Mouse (Mus musculus) spleen, adult 2 months (tissue): ENCODE results near the gene Snph. TPM values are rescaled to one million over a fixed set of nuclear protein-coding genes. Genes with fewer than 3 reads are reported as not detected.

ENCODE experiments used
- DNase-seq, 2 experiments: peaks; one replicate each; pipeline versions ENCODE4 v3.0.0 to v3.0.0-alpha.2; 2012 to 2021; ENCODE audit warnings: low spot score in 2 of 2, low read depth in 1 of 2
- H3K27ac ChIP-seq: fragments of 200-500 bp; 2 replicates; pipeline ENCODE4 v1.5.1; 2012; ENCODE audit warnings: low read length, inconsistent platforms; ENCODE audit not compliant: insufficient read depth
- H3K27me3 ChIP-seq: fragments of 200-500 bp; 2 replicates; pipeline ENCODE4 v1.6.1; 2012; ENCODE audit warnings: mild to moderate bottlenecking, moderate library complexity, low read length, inconsistent platforms; ENCODE audit not compliant: control insufficient read depth, insufficient read depth
- H3K36me3 ChIP-seq: fragments of 200-500 bp; 2 replicates; pipeline ENCODE4 v1.6.1; 2012; ENCODE audit warnings: mild to moderate bottlenecking, low read length, inconsistent platforms; ENCODE audit not compliant: control insufficient read depth, insufficient read depth
- H3K4me1 ChIP-seq: fragments of 200-500 bp; 2 replicates; pipeline ENCODE4 v1.6.1; 2011; ENCODE audit warnings: inconsistent platforms; ENCODE audit not compliant: control insufficient read depth, insufficient read depth, insufficient read length
- H3K4me3 ChIP-seq: fragments of 200-500 bp; 2 replicates; pipeline ENCODE4 v1.5.1; 2011; ENCODE audit warnings: mild to moderate bottlenecking, inconsistent platforms; ENCODE audit not compliant: insufficient read depth, insufficient read length; ENCODE audit errors: extremely low read depth
- CTCF ChIP-seq: fragments of 200-500 bp; IDR thresholded peaks from 2 replicates; pipeline ENCODE4 v1.5.1; 2011; ENCODE audit warnings: mild to moderate bottlenecking, inconsistent platforms; ENCODE audit not compliant: insufficient read depth, insufficient read length, insufficient replicate concordance; ENCODE audit errors: extremely low read depth
- POLR2A ChIP-seq: fragments of 200-500 bp; IDR thresholded peaks from 2 replicates; pipeline ENCODE4 v1.6.1; 2011; ENCODE audit warnings: low read depth, low read length, inconsistent platforms
- WGBS: fragments of 180-500 bp; shearing (Covaris S2); methylation state at CpG from one replicate; pipeline ENCODE4 v1.1.7; 2018; 5-methylcytosine and 5-hydroxymethylcytosine counted together
- polyA plus RNA-seq: library from polyadenylated mRNA; depleted of rRNA; stranded (reverse); fragments of >200 nt; gene quantifications from 2 replicates; pipeline ENCODE4 v1.2.3, GENCODE M21; 2012

Snph gene
- polyA plus RNA-seq, 1 experiment, result 0.20 TPM

- no peak for DNase-seq
- Histone ChIP-seq H3K36me3 (no peaks in the 10 kb centered on the region), H3K27me3 (no peaks in the 10 kb centered on the region), H3K4me3 (no peak overlapping the region), H3K27ac (no peak overlapping the region), H3K4me1 (no peaks in the 10 kb centered on the region)
- WGBS, result 76% methylated on average over 4 of the region's 4 CpGs
- TF ChIP-seq CTCF (no peak), POLR2A (no peak)
Observed at GRCm38 (mm10) chr2:151603630-151604029, 28.8 kb downstream of the Snph start.

GRCm38 (mm10) chr2:151602106-151602505, 30.3 kb downstream of the Snph start:
- Histone ChIP-seq H3K27ac (no peak overlapping the region), H3K36me3 (no peaks in the 10 kb centered on the region), H3K4me1 (no peaks in the 10 kb centered on the region), H3K27me3 (no peaks in the 10 kb centered on the region), H3K4me3 (no peak overlapping the region)
- 87% methylated on average over 4 of the region's 4 CpGs for WGBS
- TF ChIP-seq CTCF (no peak), POLR2A (no peak)
- DNase-seq, result no peak

- Histone ChIP-seq H3K27ac (no peak overlapping the region), H3K27me3 (no peaks in the 10 kb centered on the region), H3K4me1 (no peaks in the 10 kb centered on the region), H3K4me3 (no peak overlapping the region), H3K36me3 (no peaks in the 10 kb centered on the region)
- no peak for DNase-seq
- WGBS, result 75% methylated on average over 2 of the region's 2 CpGs
- TF ChIP-seq POLR2A (no peak), CTCF (no peak)
Observed at GRCm38 (mm10) chr2:151598068-151598467, 34.3 kb downstream of the Snph start.

GRCm38 (mm10) chr2:151587306-151587705, 45.1 kb downstream of the Snph start:
- Histone ChIP-seq H3K27ac (no peak overlapping the region), H3K27me3 (no peaks in the 10 kb centered on the region), H3K4me1 (no peaks in the 10 kb centered on the region), H3K36me3 (no peaks in the 10 kb centered on the region), H3K4me3 (no peak overlapping the region)
- no peak for TF ChIP-seq POLR2A
- no peak for TF ChIP-seq CTCF
- no peak for DNase-seq
- WGBS, result 9% methylated on average over 9 of the region's 9 CpGs

GRCm38 (mm10) chr2:151586807-151587206, 45.6 kb downstream of the Snph start:
- H3K4me1 ChIP-seq, result no peaks in the 10 kb centered on the region
- H3K27me3 ChIP-seq, result no peaks in the 10 kb centered on the region
- H3K4me3 ChIP-seq, result no peak overlapping the region
- no peak for DNase-seq
- H3K36me3 ChIP-seq, result no peaks in the 10 kb centered on the region
- WGBS, result 69% methylated on average over 1 of the region's 1 CpGs
- H3K27ac ChIP-seq, result no peak overlapping the region
- TF ChIP-seq POLR2A, result no peak

- no peaks in the 10 kb centered on the region for H3K4me1 ChIP-seq
- H3K27me3 ChIP-seq, result no peaks in the 10 kb centered on the region
- no peak for DNase-seq
- WGBS, result 28% methylated on average over 3 of the region's 3 CpGs
- H3K36me3 ChIP-seq, result no peaks in the 10 kb centered on the region
- TF ChIP-seq CTCF (no peak), POLR2A (no peak)
- no peak overlapping the region for H3K4me3 ChIP-seq
- H3K27ac ChIP-seq, result no peak overlapping the region
Observed at GRCm38 (mm10) chr2:151585934-151586333, 46.5 kb downstream of the Snph start.

GRCm38 (mm10) chr2:151580945-151581344, 51.4 kb downstream of the Snph start:
- no peaks in the 10 kb centered on the region for H3K36me3 ChIP-seq
- H3K4me3 ChIP-seq, result no peak overlapping the region
- H3K4me1 ChIP-seq, result no peaks in the 10 kb centered on the region
- TF ChIP-seq POLR2A (no peak), CTCF (no peak)
- H3K27ac ChIP-seq, result no peak overlapping the region
- WGBS, result 65% methylated on average over 1 of the region's 1 CpGs
- no peak for DNase-seq
- H3K27me3 ChIP-seq, result 0 out of 2 replicates have a peak, but pooled peaks cover 2% of the 10 kb centered on the region
